ENCODE assay signal across 8 mouse cellular contexts in the genomic region with DNA sequence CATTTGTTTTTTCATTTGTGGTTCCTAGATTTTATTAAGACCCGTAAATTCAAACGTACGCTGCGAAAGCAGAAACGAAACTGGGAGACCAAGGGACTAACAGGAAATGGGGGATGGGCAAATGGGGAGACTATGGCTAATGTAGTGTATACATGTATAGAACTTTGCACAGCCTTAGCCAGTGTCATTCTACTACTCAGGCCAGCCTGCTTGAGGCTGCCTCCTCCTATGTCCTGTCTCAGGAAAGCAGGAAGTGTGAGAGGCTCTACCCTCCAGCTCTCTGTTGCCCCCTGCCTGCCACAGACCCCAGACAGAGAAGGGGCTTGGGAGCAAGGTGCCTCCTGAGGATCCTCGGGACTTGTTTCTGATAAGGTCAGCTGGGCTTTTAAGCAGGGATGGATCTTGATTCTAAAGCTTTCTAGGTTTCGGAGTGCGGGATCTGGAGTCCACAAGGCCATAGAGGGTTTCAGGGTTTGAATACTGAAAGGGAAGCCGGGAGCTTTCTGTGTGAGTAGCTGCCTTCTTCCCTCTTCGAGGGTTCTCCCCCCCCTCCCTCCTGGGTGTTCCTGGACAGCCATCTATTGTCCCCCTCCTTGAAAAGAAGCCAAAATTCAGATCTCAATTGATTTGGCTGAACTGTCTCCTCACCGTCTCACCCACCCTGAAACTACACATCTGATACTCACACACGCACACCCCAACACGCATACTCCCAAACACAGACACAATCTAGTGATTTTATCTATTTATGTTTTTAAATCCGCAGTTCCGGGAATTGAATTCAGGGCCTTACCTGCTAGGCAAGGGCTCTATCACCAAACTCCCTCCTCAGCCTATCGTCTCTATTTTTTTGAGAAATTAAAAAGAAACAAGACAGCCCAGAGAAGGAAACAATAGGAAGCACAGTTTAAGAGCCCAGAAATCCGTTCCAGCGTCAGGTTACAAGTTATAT. TPM values are rescaled to one million over a fixed set of nuclear protein-coding genes. Genes with fewer than 3 reads are reported as not detected.
DNase-seq lines count a peak whose midpoint lies in the region; ATAC-seq and TF ChIP-seq lines count a peak whose summit lies in the region.

No protein-coding gene starts in this region.

- ATAC-seq in heart, embryonic 16.5 days (replicated peaks; ENCODE audit: extremely low read depth, insufficient read depth, low FRiP score), result peak; percentile 37
- ATAC-seq in monocyte, adult 5-6 weeks (replicated peaks; ENCODE audit: insufficient number of reproducible peaks, low FRiP score, low TSS enrichment, poor library complexity, severe bottlenecking), result peak; percentile 94

- TF ChIP-seq CTCF in layer of hippocampus, adult 2 months (conservative IDR thresholded peaks at IDR 0.05), result peak; percentile 68

- 78% methylated on average over 18 of the region's 18 CpGs for WGBS in heart, embryonic 16.5 days

- peaks cover 3% of the 10 kb centered on the region for H3K36me3 ChIP-seq in heart, embryonic 16.5 days (ENCODE audit: control insufficient read depth, insufficient read depth)

- H3K9me3 ChIP-seq in heart, embryonic 16.5 days (replicated peaks; ENCODE audit: control insufficient read depth, low read length), result no peaks in the 10 kb centered on the region

- DNase-seq in layer of hippocampus, adult 2 months (ENCODE audit: low spot score in 2 of 2), result no peak
- DNase-seq in layer of hippocampus, adult 9-10 months (ENCODE audit: low spot score), result no peak
- DNase-seq in adrenal gland, adult 2 months, result peak; percentile 51
- DNase-seq in layer of hippocampus, postnatal 10 days (ENCODE audit: low spot score in 2 of 2), result peak; percentile 37 to 41
- peak; percentile 90 for DNase-seq in thymus, postnatal 14 days
- no peak for DNase-seq in embryo, embryonic 10 days (ENCODE audit: low spot score)

- peak overlapping the region; percentile 10 for H3K4me2 ChIP-seq in heart, embryonic 16.5 days (ENCODE audit: low read depth, low read length)

- peak overlapping the region; percentile 44; the same call in 1 of the 2 replicates for H3K27ac ChIP-seq in layer of hippocampus, adult 2 months
- H3K27ac ChIP-seq in heart, embryonic 16.5 days (ENCODE audit: low read length), result peak overlapping the region; percentile 7; the same call in 1 of the 2 replicates

- H3K9ac ChIP-seq in heart, embryonic 16.5 days (ENCODE audit: low read length), result 0 out of 2 replicates have a peak overlapping the region, but pooled peaks have one; percentile 8

- H3K27me3 ChIP-seq in heart, embryonic 16.5 days (ENCODE audit: control insufficient read depth, insufficient read depth, low read length), result no peaks in the 10 kb centered on the region

- peak overlapping the region; percentile 29 for H3K4me3 ChIP-seq in layer of hippocampus, adult 2 months
- H3K4me3 ChIP-seq in heart, embryonic 16.5 days (ENCODE audit: low read length), result no peak overlapping the region

- no peaks in the 10 kb centered on the region for H3K4me1 ChIP-seq in heart, embryonic 16.5 days (ENCODE audit: control insufficient read depth, insufficient read depth, low read length)

RNA-seq across cellular contexts. Expression of gene Casp8, which starts 7.4 kb away (rescaled TPM):
- total RNA-seq in layer of hippocampus, adult 2 months (2021), result 1 to 10 TPM; 1.9 to 2.1 TPM
- total RNA-seq in adrenal gland, adult 2 months (2021), result 10 to 100 TPM; 15.5 to 22.9 TPM
- polyA plus RNA-seq in adrenal gland, adult 2 months (2012; rRNA removed), result 0.74 and 0.89 TPM in 2 replicates
- polyA plus RNA-seq in heart, embryonic 16.5 days (2015; fragmentation: Nextera tagmentation; extraction: Ambion mirVana), result 24.6 and 26.0 TPM in 2 replicates
- total RNA-seq in layer of hippocampus, postnatal 10 days (2021), result 1 to 10 TPM; 4.9 to 5.3 TPM
- 112 to 160 TPM (median 128 TPM) in 3 replicates for total RNA-seq in monocyte, adult 5-6 weeks (2017)

Comparison
In these comparisons a context has a peak if more than half of its experiments do, and no peak if none do; other contexts are left out.
1. DNase-seq: peak in adrenal gland, adult 2 months (single experiment), layer of hippocampus, postnatal 10 days (2 of 2) and thymus, postnatal 14 days (single experiment); none in layer of hippocampus, adult 2 months (0 of 2), layer of hippocampus, adult 9-10 months (single experiment) and embryo, embryonic 10 days (single experiment).